1 mouse cellular context compared by ENCODE assay signal in the genomic region with DNA sequence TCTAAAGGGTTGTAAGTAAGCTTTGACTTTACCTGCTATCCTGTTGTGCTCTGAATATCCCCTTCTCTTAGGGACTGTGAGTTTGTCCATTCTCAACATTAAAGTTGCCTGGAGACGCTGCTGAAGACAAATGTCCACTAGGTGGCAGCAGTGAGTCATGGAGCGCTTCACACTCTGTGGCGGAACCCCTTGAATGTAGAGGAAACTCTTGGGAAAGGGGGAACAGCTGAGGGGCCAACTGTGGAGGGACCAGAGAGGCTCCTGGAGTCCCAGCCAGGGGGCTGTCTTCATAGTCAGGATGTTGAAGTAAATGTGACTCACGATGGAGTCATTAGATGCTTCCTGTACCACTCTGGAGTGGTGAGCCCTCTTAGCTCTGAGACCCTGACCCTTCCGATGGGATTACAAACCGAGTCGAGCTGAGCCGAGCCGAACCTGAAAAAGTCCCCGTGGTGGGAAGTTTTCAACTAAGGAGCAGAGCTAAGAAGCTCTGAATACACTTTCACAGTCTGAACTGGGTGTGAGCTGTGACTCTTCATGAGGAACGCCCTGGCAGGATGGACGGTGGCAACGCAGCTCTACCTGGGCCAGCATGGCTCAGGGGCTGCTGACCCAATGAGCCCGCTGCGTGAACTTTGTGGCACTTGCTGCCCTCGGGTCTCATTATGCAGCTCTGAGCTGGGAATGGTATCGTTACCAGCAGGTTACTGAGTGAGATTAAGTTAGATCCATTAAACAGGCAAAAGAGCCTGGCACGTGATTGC.
TF ChIP-seq lines count a peak whose summit lies in the region.

No protein-coding gene starts in this region.

TF ChIP-seq in myocyte, 11 proteins besides CTCF, POLR2A, EP300 and RAD21:
- TF ChIP-seq MYOG (IDR thresholded peaks at IDR 0.05; ENCODE audit: control insufficient read depth in 1 of 3, insufficient read depth in 1 of 3, insufficient read length in 2 of 3, low read depth in 2 of 3) (peak in 1 of 3 experiments; percentile 18), USF1 (IDR thresholded peaks at IDR 0.05; ENCODE audit: low read depth) (no peak), TCF12 (IDR thresholded peaks at IDR 0.05; ENCODE audit: insufficient read depth, poor library complexity, severe bottlenecking) (no peak)
